Mouse (Mus musculus) intestine, embryonic 15.5 days (tissue): ENCODE data around the gene Syt3. TPM values are rescaled to one million over a fixed set of nuclear protein-coding genes. Genes with fewer than 3 reads are reported as not detected.
A peak's percentile ranks its signal among the peaks of the same experiment; 100 is the strongest.

ENCODE experiments used
- ATAC-seq: fragments of 200-750 bp; cut with Nextera tagmentation; 2 replicates; pipeline ENCODE4 v1.8.0; 2017; ENCODE audit warnings: moderate TSS enrichment, moderate library complexity
- H3K27ac ChIP-seq: fragments of 300-500 bp; sonication (generic); 2 replicates; pipeline ENCODE4 v1.5.1; 2015; ENCODE audit warnings: mild to moderate bottlenecking, inconsistent platforms
- H3K27me3 ChIP-seq: fragments of 300-500 bp; sonication (generic); replicated peaks from 2 replicates; pipeline ENCODE4 v1.6.1; 2015; ENCODE audit warnings: inconsistent platforms
- H3K36me3 ChIP-seq: fragments of 300-500 bp; sonication (generic); 2 replicates; pipeline ENCODE4 v1.6.1; 2015; ENCODE audit warnings: inconsistent platforms
- H3K4me1 ChIP-seq: fragments of 300-500 bp; sonication (generic); replicated peaks from 2 replicates; pipeline ENCODE4 v1.6.1; 2015; ENCODE audit warnings: inconsistent platforms
- H3K4me2 ChIP-seq: fragments of 300-500 bp; sonication (generic); replicated peaks from 2 replicates; pipeline ENCODE4 v1.6.1; 2015; ENCODE audit warnings: mild to moderate bottlenecking, inconsistent platforms
- H3K4me3 ChIP-seq: fragments of 300-500 bp; sonication (generic); replicated peaks from 2 replicates; pipeline ENCODE4 v1.5.1; 2015; ENCODE audit warnings: inconsistent platforms
- H3K9ac ChIP-seq: fragments of 300-500 bp; sonication (generic); 2 replicates; pipeline ENCODE4 v1.6.1; 2015; ENCODE audit warnings: inconsistent platforms
- H3K9me3 ChIP-seq: fragments of 300-500 bp; sonication (generic); 2 replicates; pipeline ENCODE4 v1.6.1; 2016; ENCODE audit warnings: inconsistent platforms
- WGBS: fragments of 180-500 bp; shearing (Covaris S2); methylation state at CpG from one replicate; pipeline ENCODE4 v1.1.7; 2015; 5-methylcytosine and 5-hydroxymethylcytosine counted together
- polyA plus RNA-seq: library from polyadenylated mRNA; unstranded; fragments of >200 nt; fragmentation: Nextera tagmentation; extraction: Ambion mirVana; gene quantifications from 2 replicates; pipeline ENCODE4 v1.2.1, GENCODE M21; 2015

Gene Syt3
- polyA plus RNA-seq, 1 experiment from 2014 or later = 1.9 TPM

- peak overlapping the region; percentile 83 for H3K4me2 ChIP-seq
- ATAC-seq = no peak
- H3K9ac ChIP-seq = 0 out of 2 replicates have a peak overlapping the region, but pooled peaks have one; percentile 26
- H3K4me3 ChIP-seq = peak overlapping the region; percentile 51
- peaks cover 60% of the 10 kb centered on the region for H3K27me3 ChIP-seq
- WGBS = 3% methylated on average over 30 of the region's 32 CpGs
- no peak overlapping the region for H3K27ac ChIP-seq
- no peaks in the 10 kb centered on the region for H3K36me3 ChIP-seq
- H3K9me3 ChIP-seq = no peaks in the 10 kb centered on the region
- 0 out of 2 replicates have a peak, but pooled peaks cover 11% of the 10 kb centered on the region for H3K4me1 ChIP-seq
Observed at GRCm38 (mm10) chr7:44429534-44430488, 45.9 kb downstream of the Syt3 start.

GRCm38 (mm10) chr7:44432550-44432949 is 48.6 kb downstream of the Syt3 start:
- Histone ChIP-seq H3K4me2 (no peak overlapping the region), H3K4me1 (0 out of 2 replicates have a peak, but pooled peaks cover 11% of the 10 kb centered on the region), H3K27me3 (peaks cover 52% of the 10 kb centered on the region), H3K36me3 (no peaks in the 10 kb centered on the region), H3K27ac (no peak overlapping the region), H3K9ac (no peak overlapping the region), H3K9me3 (no peaks in the 10 kb centered on the region), H3K4me3 (no peak overlapping the region)
- WGBS = 78% methylated on average over 6 of the region's 6 CpGs
- ATAC-seq = no peak

- Histone ChIP-seq H3K4me1 (0 out of 2 replicates have a peak, but pooled peaks cover 6% of the 10 kb centered on the region), H3K4me3 (no peak overlapping the region), H3K9ac (no peak overlapping the region), H3K4me2 (no peak overlapping the region), H3K27ac (no peak overlapping the region), H3K36me3 (no peaks in the 10 kb centered on the region), H3K27me3 (peaks cover 51% of the 10 kb centered on the region), H3K9me3 (no peaks in the 10 kb centered on the region)
- 4% methylated on average over 7 of the region's 7 CpGs for WGBS
- peak; percentile 73 for ATAC-seq
Observed at GRCm38 (mm10) chr7:44433371-44433770, 49.5 kb downstream of the Syt3 start.

- H3K27me3 ChIP-seq = peaks cover 48% of the 10 kb centered on the region
- H3K4me1 ChIP-seq = 0 out of 2 replicates have a peak, but pooled peaks cover 5% of the 10 kb centered on the region
- ATAC-seq = no peak
- no peaks in the 10 kb centered on the region for H3K9me3 ChIP-seq
- H3K4me3 ChIP-seq = no peak overlapping the region
- H3K27ac ChIP-seq = no peak overlapping the region
- WGBS = 63% methylated on average over 9 of the region's 9 CpGs
- no peak overlapping the region for H3K4me2 ChIP-seq
- H3K36me3 ChIP-seq = no peaks in the 10 kb centered on the region
- no peak overlapping the region for H3K9ac ChIP-seq
Observed at GRCm38 (mm10) chr7:44434089-44434488, 50.2 kb downstream of the Syt3 start.

GRCm38 (mm10) chr7:44435796-44436195 is 51.9 kb downstream of the Syt3 start:
- Histone ChIP-seq H3K4me2 (no peak overlapping the region), H3K4me3 (no peak overlapping the region), H3K27me3 (peaks cover 47% of the 10 kb centered on the region), H3K4me1 (no peaks in the 10 kb centered on the region), H3K9me3 (no peaks in the 10 kb centered on the region), H3K36me3 (no peaks in the 10 kb centered on the region), H3K9ac (no peak overlapping the region), H3K27ac (no peak overlapping the region)
- no peak for ATAC-seq
- 60% methylated on average over 5 of the region's 5 CpGs for WGBS

- Histone ChIP-seq H3K27ac (no peak overlapping the region), H3K36me3 (no peaks in the 10 kb centered on the region), H3K4me2 (no peak overlapping the region), H3K27me3 (peaks cover 47% of the 10 kb centered on the region), H3K4me3 (no peak overlapping the region), H3K9me3 (no peaks in the 10 kb centered on the region), H3K9ac (no peak overlapping the region), H3K4me1 (no peaks in the 10 kb centered on the region)
- ATAC-seq = no peak
- 16% methylated on average over 1 of the region's 1 CpGs for WGBS
Observed at GRCm38 (mm10) chr7:44436267-44436666, 52.4 kb downstream of the Syt3 start.

- Histone ChIP-seq H3K9me3 (no peaks in the 10 kb centered on the region), H3K27me3 (peaks cover 47% of the 10 kb centered on the region), H3K4me1 (no peaks in the 10 kb centered on the region), H3K4me3 (no peak overlapping the region), H3K9ac (no peak overlapping the region), H3K36me3 (no peaks in the 10 kb centered on the region), H3K4me2 (no peak overlapping the region), H3K27ac (no peak overlapping the region)
- no peak for ATAC-seq
- WGBS = 75% methylated on average over 1 of the region's 1 CpGs
Observed at GRCm38 (mm10) chr7:44437188-44437587, 53.3 kb downstream of the Syt3 start.

- peaks cover 49% of the 10 kb centered on the region for H3K27me3 ChIP-seq
- no peak overlapping the region for H3K4me2 ChIP-seq
- H3K36me3 ChIP-seq = no peaks in the 10 kb centered on the region
- no peak overlapping the region for H3K4me3 ChIP-seq
- H3K9ac ChIP-seq = no peak overlapping the region
- ATAC-seq = no peak
- 65% methylated on average over 8 of the region's 8 CpGs for WGBS
- H3K4me1 ChIP-seq = 0 out of 2 replicates have a peak, but pooled peaks cover 3% of the 10 kb centered on the region
- no peak overlapping the region for H3K27ac ChIP-seq
- H3K9me3 ChIP-seq = no peaks in the 10 kb centered on the region
Observed at GRCm38 (mm10) chr7:44437933-44438332, 54.0 kb downstream of the Syt3 start.

GRCm38 (mm10) chr7:44439696-44440095 is 55.8 kb downstream of the Syt3 start:
- no peak for ATAC-seq
- 0 out of 2 replicates have a peak, but pooled peaks cover 3% of the 10 kb centered on the region for H3K4me1 ChIP-seq
- H3K27ac ChIP-seq = no peak overlapping the region
- no peak overlapping the region for H3K4me2 ChIP-seq
- no peak overlapping the region for H3K9ac ChIP-seq
- H3K36me3 ChIP-seq = no peaks in the 10 kb centered on the region
- peaks cover 66% of the 10 kb centered on the region for H3K27me3 ChIP-seq
- no peaks in the 10 kb centered on the region for H3K9me3 ChIP-seq
- no peak overlapping the region for H3K4me3 ChIP-seq
- 63% methylated on average over 2 of the region's 2 CpGs for WGBS

- Histone ChIP-seq H3K4me2 (no peak overlapping the region), H3K4me1 (0 out of 2 replicates have a peak, but pooled peaks cover 3% of the 10 kb centered on the region), H3K36me3 (no peaks in the 10 kb centered on the region), H3K27ac (no peak overlapping the region), H3K27me3 (peaks cover 71% of the 10 kb centered on the region), H3K9me3 (no peaks in the 10 kb centered on the region), H3K9ac (no peak overlapping the region), H3K4me3 (no peak overlapping the region)
- no peak for ATAC-seq
- WGBS = 96% methylated on average over 1 of the region's 1 CpGs
Observed at GRCm38 (mm10) chr7:44440479-44440878, 56.6 kb downstream of the Syt3 start.

- no peak for ATAC-seq
- Histone ChIP-seq H3K9me3 (no peaks in the 10 kb centered on the region), H3K27me3 (peaks cover 76% of the 10 kb centered on the region), H3K4me2 (no peak overlapping the region), H3K4me1 (0 out of 2 replicates have a peak, but pooled peaks cover 3% of the 10 kb centered on the region), H3K27ac (no peak overlapping the region), H3K4me3 (no peak overlapping the region), H3K9ac (no peak overlapping the region), H3K36me3 (no peaks in the 10 kb centered on the region)
- WGBS = 0% methylated on average over 1 of the region's 1 CpGs
Observed at GRCm38 (mm10) chr7:44441180-44441579, 57.3 kb downstream of the Syt3 start.

GRCm38 (mm10) chr7:44441648-44442109 is 57.8 kb downstream of the Syt3 start:
- 0% methylated on average over 14 of the region's 14 CpGs for WGBS
- H3K36me3 ChIP-seq = no peaks in the 10 kb centered on the region
- H3K9ac ChIP-seq = peak overlapping the region; percentile 23; the same call in 1 of the 2 replicates
- no peaks in the 10 kb centered on the region for H3K9me3 ChIP-seq
- H3K27me3 ChIP-seq = peaks cover 81% of the 10 kb centered on the region
- H3K4me3 ChIP-seq = peak overlapping the region; percentile 26
- H3K27ac ChIP-seq = peak overlapping the region; percentile 40; the same call in 1 of the 2 replicates
- peak overlapping the region; percentile 38 for H3K4me2 ChIP-seq
- 0 out of 2 replicates have a peak, but pooled peaks cover 3% of the 10 kb centered on the region for H3K4me1 ChIP-seq
- peak; percentile 62 for ATAC-seq
